Mouse (Mus musculus): ENCODE measurements around the gene Naa20.
"Not testable (repeated sequence)": the region's sequence is repeated elsewhere in the genome, so short reads cannot be mapped to it uniquely, and the experiment has no call there.

The Naa20 gene

GRCm38 (mm10) chr2:145884913-145885785 is 16.8 kb upstream of the Naa20 start:
- peak; percentile 88 for DNase-seq (ENCODE audit: low read depth, low spot score)

GRCm38 (mm10) chr2:145887937-145888765 is 13.7 kb upstream of the Naa20 start:
- DNase-seq (ENCODE audit: low read depth, low spot score), result peak; percentile 92

- no peak for DNase-seq (ENCODE audit: low read depth, low spot score)
These were observed 13.0 kb upstream of the Naa20 start for GRCm38 (mm10) chr2:145888766-145889480.

DNA sequence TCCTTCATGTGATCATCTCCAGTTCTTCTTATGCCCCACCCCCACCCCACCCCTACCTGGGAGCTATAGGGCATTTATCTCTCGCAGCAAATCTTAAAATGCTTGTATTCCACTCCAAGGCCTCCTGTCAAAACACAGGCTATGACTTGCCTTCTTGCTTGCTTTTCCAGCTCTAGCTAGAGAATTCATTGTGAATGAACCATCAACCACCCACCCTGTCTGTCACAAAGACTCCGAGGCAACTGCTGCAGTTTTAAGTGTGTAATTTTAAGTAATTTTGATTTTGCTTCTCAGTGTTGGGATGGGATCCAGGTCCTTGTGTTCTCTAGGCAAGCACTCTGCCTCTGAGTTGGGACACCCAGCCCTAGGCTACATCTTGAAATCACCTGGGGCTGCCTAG is 11.3 kb upstream of the Naa20 start:
- no peak for DNase-seq (ENCODE audit: low read depth, low spot score)

GRCm38 (mm10) chr2:145893756-145894155 is 8.1 kb upstream of the Naa20 start:
- DNase-seq (ENCODE audit: low read depth, low spot score), result no peak

DNA sequence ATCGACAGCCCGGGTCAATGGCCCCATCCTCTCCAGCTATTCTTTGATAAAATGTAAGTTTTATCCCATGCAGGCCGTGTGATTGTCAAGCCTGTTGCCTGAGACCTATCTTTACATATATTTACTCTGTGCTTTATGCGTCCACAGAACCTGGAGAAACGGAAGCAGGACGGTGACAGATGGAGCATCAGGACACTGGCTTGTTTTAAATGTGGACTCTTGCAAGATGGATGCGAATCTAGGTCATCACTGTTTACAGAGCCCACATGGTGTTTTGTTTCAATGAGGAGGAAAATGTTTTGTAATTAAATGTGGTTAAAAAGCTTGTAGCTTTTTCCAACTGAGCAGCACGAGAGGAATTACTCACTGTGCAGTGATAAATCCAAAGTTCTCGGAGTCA is 3.8 kb upstream of the Naa20 start:
- no peak for DNase-seq (ENCODE audit: low read depth, low spot score)

- not testable (repeated sequence) for DNase-seq (ENCODE audit: low read depth, low spot score)
These were observed 1.6 kb upstream of the Naa20 start for GRCm38 (mm10) chr2:145900318-145900717.

- peak; percentile 80 for DNase-seq (ENCODE audit: low read depth, low spot score)
These were observed 1.4 kb downstream of the Naa20 start for GRCm38 (mm10) chr2:145903061-145903901.

- DNase-seq (ENCODE audit: low read depth, low spot score), result no peak
These were observed 2.2 kb downstream of the Naa20 start for GRCm38 (mm10) chr2:145903983-145904616.

- DNase-seq (ENCODE audit: low read depth, low spot score), result no peak
These were observed 3.3 kb downstream of the Naa20 start for GRCm38 (mm10) chr2:145905156-145905555.

GRCm38 (mm10) chr2:145905884-145906283 is 4.0 kb downstream of the Naa20 start:
- DNase-seq (ENCODE audit: low read depth, low spot score), result not testable (repeated sequence)

DNA sequence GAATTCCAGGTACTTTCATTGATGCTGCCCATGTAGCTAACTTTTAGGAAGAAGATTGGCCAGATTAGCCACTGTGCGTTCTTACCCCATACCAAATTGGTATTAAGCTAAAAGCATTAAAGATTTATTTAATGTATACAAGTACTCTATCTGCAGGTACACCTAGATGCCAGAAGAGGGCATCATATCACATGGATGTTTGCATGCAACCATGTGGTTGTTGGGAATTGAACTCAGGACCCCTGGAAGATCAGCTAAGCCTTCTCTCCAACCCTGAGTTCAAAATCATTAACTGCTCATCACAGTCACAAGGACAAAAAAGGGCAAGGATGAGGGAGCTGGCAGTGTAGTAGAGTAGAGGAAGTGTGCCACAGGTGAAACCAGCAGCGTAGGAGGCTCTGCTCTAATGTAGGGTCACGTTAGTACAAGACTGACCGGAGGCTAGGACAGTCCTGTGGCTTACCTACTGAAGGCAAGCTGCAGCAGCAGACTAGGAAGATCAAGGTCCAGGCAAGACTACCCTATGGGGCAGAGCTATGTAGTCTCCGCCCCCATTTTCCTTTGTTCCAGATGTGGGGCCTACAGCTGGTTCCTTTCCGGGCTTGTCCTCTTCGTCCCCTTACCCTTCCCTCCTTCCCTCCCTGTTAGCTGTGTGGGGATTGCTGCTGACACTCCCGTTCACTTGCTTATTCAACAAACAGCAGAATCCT is 19.2 kb downstream of the Naa20 start:
- no peak for DNase-seq (ENCODE audit: low read depth, low spot score)

- DNase-seq (ENCODE audit: low read depth, low spot score), result peak; percentile 87
These were observed 32.7 kb downstream of the Naa20 start, which contains the start of the genes Cfap61 and Crnkl1 for GRCm38 (mm10) chr2:145934339-145935231. Gene Cfap61, plus strand, starts transcription at chr2:145934784. Gene Crnkl1, minus strand, starts transcription at chr2:145935014.

- no peak for DNase-seq (ENCODE audit: low read depth, low spot score)
These were observed 35.1 kb downstream of the Naa20 start for GRCm38 (mm10) chr2:145936975-145937374.

GRCm38 (mm10) chr2:145941403-145941802 is 39.5 kb downstream of the Naa20 start:
- DNase-seq (ENCODE audit: low read depth, low spot score), result no peak

- no peak for DNase-seq (ENCODE audit: low read depth, low spot score)
These were observed 42.4 kb downstream of the Naa20 start for GRCm38 (mm10) chr2:145944286-145944685.

- DNase-seq (ENCODE audit: low read depth, low spot score), result no peak
These were observed 46.6 kb downstream of the Naa20 start for GRCm38 (mm10) chr2:145948402-145948954.

- no peak for DNase-seq (ENCODE audit: low read depth, low spot score)
These were observed 47.7 kb downstream of the Naa20 start for GRCm38 (mm10) chr2:145949475-145950068.
